Mouse (Mus musculus): ENCODE data around the gene Lrfn4. TPM values are rescaled to one million over a fixed set of nuclear protein-coding genes. Genes with fewer than 3 reads are reported as not detected.

Lrfn4 gene
- polyA plus RNA-seq, 1 experiment from 2014 or later: 8.6 TPM

DNA sequence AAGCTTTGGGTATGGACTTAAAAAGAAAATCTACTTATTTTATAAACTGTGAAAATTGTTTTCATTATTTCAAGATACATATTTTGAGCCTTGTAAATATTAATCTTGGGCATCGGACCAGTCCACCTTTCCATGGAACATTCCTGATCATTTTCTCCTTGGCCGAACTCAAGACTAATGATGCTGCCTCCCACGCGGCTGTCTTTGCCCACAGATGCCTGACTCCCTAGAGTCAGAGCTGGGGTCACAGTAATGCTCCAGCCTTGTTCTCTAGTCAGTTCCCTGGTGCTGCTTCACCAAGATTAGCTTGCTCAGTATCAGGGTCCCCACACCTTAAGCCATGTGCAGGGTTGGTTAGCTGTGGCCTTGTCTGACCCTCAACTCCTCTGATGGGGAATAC lies 9.8 kb downstream of the Lrfn4 start:
- Histone ChIP-seq H3K4me2 (ENCODE audit: low read depth, low read length) (no peak overlapping the region), H3K4me1 (ENCODE audit: control insufficient read depth, insufficient read depth, low read length) (no peaks in the 10 kb centered on the region), H3K36me3 (replicated peaks; ENCODE audit: control insufficient read depth, insufficient read depth, low read depth, low read length) (no peaks in the 10 kb centered on the region), H3K9me3 (replicated peaks; ENCODE audit: control insufficient read depth, low read length) (no peaks in the 10 kb centered on the region), H3K4me3 (ENCODE audit: low read depth, low read length) (no peak overlapping the region), H3K9ac (replicated peaks; ENCODE audit: low read length) (no peak overlapping the region), H3K27ac (replicated peaks; ENCODE audit: low read depth, low read length) (no peak overlapping the region), H3K27me3 (ENCODE audit: control insufficient read depth, insufficient read depth, low read length) (no peaks in the 10 kb centered on the region)
- ATAC-seq (replicated peaks; ENCODE audit: insufficient number of reproducible peaks, low FRiP score, low TSS enrichment, low read depth) (no peak), DNase-seq (ENCODE audit: low spot score) (no peak)
- 85% methylated on average over 4 of the region's 4 CpGs for WGBS

DNA sequence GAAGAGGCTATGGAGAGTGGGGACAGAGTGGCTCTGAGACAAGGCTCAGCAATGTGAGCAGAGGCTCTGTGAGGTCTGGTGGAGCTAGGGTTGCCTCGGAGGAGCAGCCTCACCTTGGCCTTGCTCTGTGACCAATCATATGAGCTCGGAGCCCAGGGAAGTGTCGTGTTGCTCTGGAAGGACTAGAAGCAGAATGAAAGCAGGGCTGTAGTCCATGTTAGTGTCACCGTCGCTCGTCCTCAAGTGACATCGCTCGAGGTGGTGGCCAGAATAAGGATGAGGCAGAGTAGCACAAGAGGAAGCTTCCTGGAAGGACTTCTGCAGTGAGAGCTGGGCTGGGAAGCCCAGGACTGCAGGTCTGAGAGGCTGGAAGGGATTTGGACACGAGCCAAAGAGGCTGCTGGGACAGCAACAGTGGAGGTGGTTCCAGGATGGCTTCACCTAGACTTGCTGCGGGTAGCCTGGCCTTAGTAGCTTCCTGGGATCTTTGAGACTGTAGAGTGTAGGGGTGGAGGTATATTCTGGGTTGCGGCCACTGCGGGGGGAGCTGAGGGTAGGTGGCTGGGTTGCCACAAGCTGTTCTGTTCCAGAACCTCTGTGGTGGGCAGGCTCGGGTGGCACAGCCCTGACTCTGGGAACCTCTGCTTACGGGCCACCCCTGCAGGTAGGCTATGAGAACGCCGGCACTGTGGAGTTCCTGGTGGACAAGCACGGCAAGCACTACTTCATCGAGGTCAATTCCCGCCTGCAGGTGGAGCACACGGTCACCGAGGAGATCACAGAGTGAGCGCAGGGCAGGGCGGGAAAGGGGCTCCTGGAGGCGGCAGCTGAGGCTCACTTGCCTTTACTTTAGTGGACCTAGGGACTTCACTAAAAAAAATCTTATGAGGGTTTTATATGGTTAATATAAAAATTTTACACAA lies 11.4 kb downstream of the Lrfn4 start:
- WGBS: 37% methylated on average over 24 of the region's 24 CpGs
- H3K4me1 ChIP-seq (ENCODE audit: control insufficient read depth, insufficient read depth, low read length): no peaks in the 10 kb centered on the region
- no peaks in the 10 kb centered on the region for H3K9me3 ChIP-seq (replicated peaks; ENCODE audit: control insufficient read depth, low read length)
- H3K27me3 ChIP-seq (ENCODE audit: control insufficient read depth, insufficient read depth, low read length): no peaks in the 10 kb centered on the region
- no peak overlapping the region for H3K27ac ChIP-seq (replicated peaks; ENCODE audit: low read depth, low read length)
- H3K9ac ChIP-seq (replicated peaks; ENCODE audit: low read length): no peak overlapping the region
- ATAC-seq (replicated peaks; ENCODE audit: insufficient number of reproducible peaks, low FRiP score, low TSS enrichment, low read depth): peak; percentile 45; the same call in 1 of the 2 replicates
- no peak overlapping the region for H3K4me3 ChIP-seq (ENCODE audit: low read depth, low read length)
- H3K4me2 ChIP-seq (ENCODE audit: low read depth, low read length): no peak overlapping the region
- no peaks in the 10 kb centered on the region for H3K36me3 ChIP-seq (replicated peaks; ENCODE audit: control insufficient read depth, insufficient read depth, low read depth, low read length)
- peak; percentile 71 for DNase-seq (ENCODE audit: low spot score)

DNA sequence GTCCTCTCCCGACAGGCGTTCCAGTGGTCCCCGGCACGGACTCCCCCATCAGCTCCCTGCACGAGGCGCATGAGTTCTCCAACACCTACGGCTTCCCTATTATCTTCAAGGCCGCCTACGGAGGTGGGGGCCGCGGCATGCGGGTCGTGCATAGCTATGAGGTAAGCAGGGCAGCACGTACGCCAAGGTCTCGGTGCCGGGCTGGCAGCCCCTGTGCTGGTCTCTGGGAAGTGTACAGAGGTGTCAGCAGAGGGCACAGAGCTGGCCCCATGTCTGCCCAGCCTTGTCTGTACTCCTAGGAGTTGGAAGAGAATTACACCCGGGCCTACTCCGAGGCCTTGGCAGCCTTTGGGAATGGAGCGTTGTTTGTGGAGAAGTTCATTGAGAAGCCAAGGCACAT lies 13.0 kb downstream of the Lrfn4 start:
- Histone ChIP-seq H3K27me3 (ENCODE audit: control insufficient read depth, insufficient read depth, low read length) (no peaks in the 10 kb centered on the region), H3K4me1 (ENCODE audit: control insufficient read depth, insufficient read depth, low read length) (no peaks in the 10 kb centered on the region), H3K4me3 (ENCODE audit: low read depth, low read length) (no peak overlapping the region), H3K36me3 (replicated peaks; ENCODE audit: control insufficient read depth, insufficient read depth, low read depth, low read length) (no peaks in the 10 kb centered on the region), H3K9me3 (replicated peaks; ENCODE audit: control insufficient read depth, low read length) (no peaks in the 10 kb centered on the region), H3K4me2 (ENCODE audit: low read depth, low read length) (no peak overlapping the region), H3K9ac (replicated peaks; ENCODE audit: low read length) (no peak overlapping the region), H3K27ac (replicated peaks; ENCODE audit: low read depth, low read length) (no peak overlapping the region)
- DNase-seq (ENCODE audit: low spot score): no peak
- no peak for ATAC-seq (replicated peaks; ENCODE audit: insufficient number of reproducible peaks, low FRiP score, low TSS enrichment, low read depth)
- 88% methylated on average over 20 of the region's 20 CpGs for WGBS

DNA sequence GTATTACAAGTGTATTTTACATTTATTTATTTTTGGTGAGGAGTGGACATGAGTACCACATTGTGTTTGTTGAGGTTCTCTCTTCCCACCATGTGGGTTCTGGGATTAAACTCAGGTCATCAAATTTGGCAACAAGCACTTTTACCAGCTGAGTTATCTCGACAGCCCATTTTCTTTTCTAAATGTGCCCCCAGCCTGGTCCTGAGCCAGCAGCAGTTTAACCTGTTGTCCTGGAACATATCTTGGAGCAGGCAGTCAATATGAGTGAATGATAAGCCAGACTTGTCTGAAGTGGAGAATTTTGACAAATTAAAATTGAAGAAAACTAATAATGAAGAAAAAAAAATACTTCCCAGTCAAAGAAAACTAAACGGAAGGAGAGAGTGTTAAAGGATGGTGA lies 19.4 kb downstream of the Lrfn4 start:
- Histone ChIP-seq H3K4me2 (ENCODE audit: low read depth, low read length) (no peak overlapping the region), H3K27me3 (ENCODE audit: control insufficient read depth, insufficient read depth, low read length) (no peaks in the 10 kb centered on the region), H3K4me1 (ENCODE audit: control insufficient read depth, insufficient read depth, low read length) (no peaks in the 10 kb centered on the region), H3K27ac (replicated peaks; ENCODE audit: low read depth, low read length) (no peak overlapping the region), H3K36me3 (replicated peaks; ENCODE audit: control insufficient read depth, insufficient read depth, low read depth, low read length) (no peaks in the 10 kb centered on the region), H3K9me3 (replicated peaks; ENCODE audit: control insufficient read depth, low read length) (no peaks in the 10 kb centered on the region), H3K4me3 (ENCODE audit: low read depth, low read length) (no peak overlapping the region), H3K9ac (replicated peaks; ENCODE audit: low read length) (no peak overlapping the region)
- 81% methylated on average over 2 of the region's 2 CpGs for WGBS
- ATAC-seq (replicated peaks; ENCODE audit: insufficient number of reproducible peaks, low FRiP score, low TSS enrichment, low read depth) (no peak), DNase-seq (ENCODE audit: low spot score) (no peak)

- ATAC-seq (replicated peaks; ENCODE audit: insufficient number of reproducible peaks, low FRiP score, low TSS enrichment, low read depth) (no peak), DNase-seq (ENCODE audit: low spot score) (no peak)
- no peaks in the 10 kb centered on the region for H3K9me3 ChIP-seq (replicated peaks; ENCODE audit: control insufficient read depth, low read length)
- no peak overlapping the region for H3K4me2 ChIP-seq (ENCODE audit: low read depth, low read length)
- no peaks in the 10 kb centered on the region for H3K27me3 ChIP-seq (ENCODE audit: control insufficient read depth, insufficient read depth, low read length)
- no peak overlapping the region for H3K4me3 ChIP-seq (ENCODE audit: low read depth, low read length)
- no peaks in the 10 kb centered on the region for H3K4me1 ChIP-seq (ENCODE audit: control insufficient read depth, insufficient read depth, low read length)
- H3K27ac ChIP-seq (replicated peaks; ENCODE audit: low read depth, low read length): no peak overlapping the region
- no peak overlapping the region for H3K9ac ChIP-seq (replicated peaks; ENCODE audit: low read length)
- 51% methylated on average over 7 of the region's 7 CpGs for WGBS
- no peaks in the 10 kb centered on the region for H3K36me3 ChIP-seq (replicated peaks; ENCODE audit: control insufficient read depth, insufficient read depth, low read depth, low read length)
Measured at GRCm38 (mm10) chr19:4593792-4594522, 21.5 kb downstream of the Lrfn4 start.

DNA sequence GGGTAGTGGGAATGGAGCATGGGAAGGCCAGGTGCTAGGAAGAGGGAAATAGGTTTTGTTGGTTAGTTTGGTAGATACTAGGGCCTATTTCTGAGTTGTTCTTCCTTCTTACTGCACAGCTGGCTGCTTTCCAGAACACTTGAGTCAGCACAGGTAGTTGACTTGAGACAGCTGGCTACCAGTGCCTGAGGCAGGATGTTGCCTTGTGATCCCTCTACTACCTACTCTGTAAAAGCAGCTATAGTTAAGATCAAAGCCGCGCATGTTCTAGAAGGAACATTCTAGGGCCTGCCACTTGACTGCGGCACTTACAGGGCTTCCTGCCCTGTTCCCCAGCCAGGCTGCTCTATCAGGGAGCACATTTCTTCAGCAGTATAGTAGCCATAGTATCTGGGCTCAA lies 25.4 kb downstream of the Lrfn4 start:
- no peaks in the 10 kb centered on the region for H3K9me3 ChIP-seq (replicated peaks; ENCODE audit: control insufficient read depth, low read length)
- H3K36me3 ChIP-seq (replicated peaks; ENCODE audit: control insufficient read depth, insufficient read depth, low read depth, low read length): no peaks in the 10 kb centered on the region
- H3K4me2 ChIP-seq (ENCODE audit: low read depth, low read length): no peak overlapping the region
- no peak for ATAC-seq (replicated peaks; ENCODE audit: insufficient number of reproducible peaks, low FRiP score, low TSS enrichment, low read depth)
- H3K4me3 ChIP-seq (ENCODE audit: low read depth, low read length): no peak overlapping the region
- H3K27ac ChIP-seq (replicated peaks; ENCODE audit: low read depth, low read length): no peak overlapping the region
- no peak overlapping the region for H3K9ac ChIP-seq (replicated peaks; ENCODE audit: low read length)
- H3K4me1 ChIP-seq (ENCODE audit: control insufficient read depth, insufficient read depth, low read length): no peaks in the 10 kb centered on the region
- no peak for DNase-seq (ENCODE audit: low spot score)
- 84% methylated on average over 3 of the region's 3 CpGs for WGBS
- no peaks in the 10 kb centered on the region for H3K27me3 ChIP-seq (ENCODE audit: control insufficient read depth, insufficient read depth, low read length)

- no peak overlapping the region for H3K27ac ChIP-seq (replicated peaks; ENCODE audit: low read depth, low read length)
- H3K4me2 ChIP-seq (ENCODE audit: low read depth, low read length): no peak overlapping the region
- H3K9me3 ChIP-seq (replicated peaks; ENCODE audit: control insufficient read depth, low read length): no peaks in the 10 kb centered on the region
- no peak overlapping the region for H3K4me3 ChIP-seq (ENCODE audit: low read depth, low read length)
- no peaks in the 10 kb centered on the region for H3K27me3 ChIP-seq (ENCODE audit: control insufficient read depth, insufficient read depth, low read length)
- H3K36me3 ChIP-seq (replicated peaks; ENCODE audit: control insufficient read depth, insufficient read depth, low read depth, low read length): no peaks in the 10 kb centered on the region
- no peaks in the 10 kb centered on the region for H3K4me1 ChIP-seq (ENCODE audit: control insufficient read depth, insufficient read depth, low read length)
- WGBS: 77% methylated on average over 1 of the region's 1 CpGs
- DNase-seq (ENCODE audit: low spot score) (no peak), ATAC-seq (replicated peaks; ENCODE audit: insufficient number of reproducible peaks, low FRiP score, low TSS enrichment, low read depth) (no peak)
- no peak overlapping the region for H3K9ac ChIP-seq (replicated peaks; ENCODE audit: low read length)
Measured at GRCm38 (mm10) chr19:4589081-4589480, 26.4 kb downstream of the Lrfn4 start.

DNA sequence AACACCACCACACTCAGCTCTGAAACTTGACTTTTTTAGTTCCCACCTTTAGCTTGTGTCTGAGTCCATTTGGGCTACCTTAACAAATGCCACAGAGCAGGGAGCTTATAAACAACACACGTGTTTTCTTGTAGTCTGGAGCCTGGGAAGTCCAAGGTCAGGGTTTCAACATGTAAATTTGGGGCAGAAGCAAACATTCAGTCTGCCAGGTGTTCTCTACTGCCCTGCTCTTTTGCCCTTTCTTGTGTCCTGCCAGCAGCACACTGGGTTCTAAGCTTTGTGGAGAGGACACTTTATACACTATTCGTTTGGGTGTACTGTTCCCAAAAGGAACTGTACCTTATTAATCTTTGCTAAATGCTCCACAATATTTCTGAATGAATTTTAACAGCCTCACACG lies 27.0 kb downstream of the Lrfn4 start:
- H3K9ac ChIP-seq (replicated peaks; ENCODE audit: low read length): no peak overlapping the region
- H3K27ac ChIP-seq (replicated peaks; ENCODE audit: low read depth, low read length): no peak overlapping the region
- WGBS: 71% methylated on average over 3 of the region's 3 CpGs
- H3K36me3 ChIP-seq (replicated peaks; ENCODE audit: control insufficient read depth, insufficient read depth, low read depth, low read length): no peaks in the 10 kb centered on the region
- DNase-seq (ENCODE audit: low spot score) (no peak), ATAC-seq (replicated peaks; ENCODE audit: insufficient number of reproducible peaks, low FRiP score, low TSS enrichment, low read depth) (no peak)
- no peaks in the 10 kb centered on the region for H3K9me3 ChIP-seq (replicated peaks; ENCODE audit: control insufficient read depth, low read length)
- H3K4me1 ChIP-seq (ENCODE audit: control insufficient read depth, insufficient read depth, low read length): no peaks in the 10 kb centered on the region
- H3K4me3 ChIP-seq (ENCODE audit: low read depth, low read length): no peak overlapping the region
- no peaks in the 10 kb centered on the region for H3K27me3 ChIP-seq (ENCODE audit: control insufficient read depth, insufficient read depth, low read length)
- H3K4me2 ChIP-seq (ENCODE audit: low read depth, low read length): no peak overlapping the region

Data from embryonic facial prominence, embryonic 11.5 days (tissue).